Mouse (Mus musculus): ENCODE results near the gene Itpr3.

Gene Itpr3

DNA sequence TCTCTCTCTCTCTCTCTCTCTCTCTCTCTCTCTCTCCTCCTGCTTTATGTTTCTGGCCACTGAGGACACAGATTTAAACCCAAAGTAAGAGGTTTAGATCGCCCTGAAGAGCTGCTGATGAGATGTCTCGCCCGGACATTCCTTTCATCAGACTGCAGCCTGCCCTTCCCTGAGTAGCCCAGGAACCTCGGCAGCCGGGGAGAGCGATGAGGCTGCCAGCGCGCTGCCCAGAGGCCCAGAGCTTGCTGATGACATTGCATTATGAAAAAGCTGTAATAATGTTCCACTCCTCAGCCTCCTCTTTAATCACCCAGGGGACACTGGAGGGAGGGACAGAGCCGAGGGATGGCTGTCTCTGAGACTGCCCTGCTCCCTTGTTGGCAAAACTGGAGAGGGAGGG, 83.2 kb downstream of the Itpr3 start:
- no peak for DNase-seq (ENCODE audit: low spot score in 2 of 2)

DNA sequence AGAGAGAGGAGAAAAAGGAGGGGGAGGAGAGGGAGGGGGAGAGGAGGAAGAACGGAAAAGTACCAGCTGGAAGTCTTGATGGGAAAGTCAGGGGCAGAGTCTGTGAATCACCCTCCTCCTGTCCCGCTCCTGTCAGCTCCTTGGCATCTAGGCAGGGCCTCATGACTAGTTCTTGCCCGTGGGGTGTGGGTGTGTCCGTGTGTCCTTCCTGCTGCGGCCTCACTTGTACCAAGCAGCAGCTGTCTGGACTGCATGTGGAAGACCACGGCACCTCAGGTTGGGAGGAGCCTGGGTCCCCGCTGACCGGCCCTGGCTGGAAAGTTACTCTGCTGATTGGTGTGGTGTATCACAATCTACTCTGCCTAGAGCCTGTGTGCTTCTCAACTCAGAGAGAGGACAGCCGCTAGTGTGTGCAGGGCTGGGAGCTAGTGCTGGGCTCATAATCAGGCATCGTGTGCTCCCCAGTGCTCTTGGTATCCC, 84.9 kb downstream of the Itpr3 start:
- DNase-seq (ENCODE audit: low spot score in 2 of 2), result peak; percentile 49 to 55

- DNase-seq (ENCODE audit: low spot score in 2 of 2), result no peak
Measured at GRCm38 (mm10) chr17:27144152-27144551, 87.0 kb downstream of the Itpr3 start.

- DNase-seq (ENCODE audit: low spot score in 2 of 2), result no peak
Measured at GRCm38 (mm10) chr17:27146323-27146923, 89.3 kb downstream of the Itpr3 start.

GRCm38 (mm10) chr17:27150871-27151270, 93.8 kb downstream of the Itpr3 start:
- no peak for DNase-seq (ENCODE audit: low spot score in 2 of 2)

DNA sequence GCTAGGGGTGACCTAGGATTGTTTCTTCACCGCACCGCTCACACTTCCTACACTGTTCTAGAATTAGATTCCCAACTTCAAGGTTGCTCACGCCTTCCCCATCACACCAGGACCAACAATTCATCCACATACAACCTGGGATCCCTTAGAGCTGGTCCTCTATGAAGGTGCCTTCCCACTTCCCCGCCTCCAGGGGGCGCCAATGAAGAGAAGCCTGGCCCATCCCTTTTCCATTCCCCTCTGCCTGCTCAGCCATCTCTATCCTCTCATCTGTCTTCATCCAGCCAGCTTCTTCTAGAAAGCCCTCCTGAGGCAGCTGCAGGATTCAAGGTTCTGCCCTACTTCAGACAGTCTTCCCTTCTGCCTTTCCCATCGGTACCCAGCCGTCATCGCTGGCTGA, 94.3 kb downstream of the Itpr3 start:
- DNase-seq (ENCODE audit: low spot score in 2 of 2), result no peak

- DNase-seq (ENCODE audit: low spot score in 2 of 2), result no peak
Measured at GRCm38 (mm10) chr17:27152976-27153723, 96.0 kb downstream of the Itpr3 start.

DNA sequence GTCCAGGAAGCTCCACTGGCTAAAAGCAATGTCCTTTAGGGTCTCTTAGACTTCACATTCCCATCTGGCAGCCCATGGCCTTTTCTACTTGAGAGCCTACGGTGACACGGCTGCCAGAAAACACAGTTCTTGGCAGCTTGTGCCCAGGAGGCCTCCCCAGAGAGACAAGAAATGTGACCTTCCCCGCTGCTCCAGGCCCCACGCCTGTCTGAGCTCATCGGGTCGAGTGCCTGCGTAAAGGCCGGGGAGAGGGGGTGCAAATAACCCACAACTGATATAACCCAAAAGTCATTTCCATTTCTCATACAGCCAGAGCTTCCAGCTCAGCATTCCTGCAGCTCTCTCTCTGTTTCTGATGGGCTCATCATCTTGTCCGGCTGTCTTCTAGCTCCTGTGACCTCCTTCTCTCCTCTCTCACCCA, 96.7 kb downstream of the Itpr3 start:
- DNase-seq (ENCODE audit: low spot score in 2 of 2), result peak; percentile 72 to 83

DNA sequence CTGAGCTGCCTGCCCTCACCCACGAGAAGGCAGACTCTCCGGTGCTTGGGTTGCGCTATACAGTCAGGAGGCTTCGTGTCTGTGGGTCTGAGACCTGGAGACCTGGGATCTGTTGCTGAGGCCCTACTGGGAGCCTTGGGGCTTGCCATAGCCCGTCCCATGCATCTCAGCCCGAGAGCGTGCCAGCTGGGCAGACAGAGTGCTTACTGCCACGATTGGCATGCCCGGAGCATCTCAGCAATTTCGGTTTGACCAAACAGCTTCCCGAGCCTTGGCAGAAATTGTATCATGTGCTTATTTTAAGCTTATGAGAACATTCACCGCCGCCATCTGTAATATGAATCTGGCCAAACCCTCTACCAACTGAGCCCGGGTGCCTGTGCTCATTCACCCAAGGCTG, 97.2 kb downstream of the Itpr3 start:
- peak; percentile 61 to 79 for DNase-seq (ENCODE audit: low spot score in 2 of 2)

- DNase-seq (ENCODE audit: low spot score in 2 of 2), result no peak
Measured at GRCm38 (mm10) chr17:27154881-27155280, 97.8 kb downstream of the Itpr3 start.

- no peak for DNase-seq (ENCODE audit: low spot score in 2 of 2)
Measured at GRCm38 (mm10) chr17:27155752-27156151, 98.6 kb downstream of the Itpr3 start.

DNA sequence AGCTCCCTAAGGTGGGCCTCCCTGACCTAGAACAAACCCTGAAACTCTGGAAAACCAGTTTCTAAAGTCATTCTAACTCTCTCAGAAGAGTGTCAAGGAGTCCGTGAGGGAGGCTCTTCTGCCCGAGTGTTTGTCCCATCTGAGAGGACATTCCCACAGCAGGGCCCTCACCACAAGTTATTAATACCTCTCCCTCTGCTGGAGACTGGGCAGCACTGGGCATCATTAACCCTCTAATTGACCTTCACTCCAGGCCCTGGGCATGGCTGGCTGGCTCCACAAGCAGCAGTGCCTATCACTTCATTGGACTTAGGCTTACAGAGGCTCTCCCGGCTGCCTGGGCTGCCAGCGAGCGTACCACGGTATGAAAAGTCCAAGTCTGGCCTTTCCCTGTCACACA, 101.3 kb downstream of the Itpr3 start:
- DNase-seq (ENCODE audit: low spot score in 2 of 2), result peak; percentile 51 to 59

DNA sequence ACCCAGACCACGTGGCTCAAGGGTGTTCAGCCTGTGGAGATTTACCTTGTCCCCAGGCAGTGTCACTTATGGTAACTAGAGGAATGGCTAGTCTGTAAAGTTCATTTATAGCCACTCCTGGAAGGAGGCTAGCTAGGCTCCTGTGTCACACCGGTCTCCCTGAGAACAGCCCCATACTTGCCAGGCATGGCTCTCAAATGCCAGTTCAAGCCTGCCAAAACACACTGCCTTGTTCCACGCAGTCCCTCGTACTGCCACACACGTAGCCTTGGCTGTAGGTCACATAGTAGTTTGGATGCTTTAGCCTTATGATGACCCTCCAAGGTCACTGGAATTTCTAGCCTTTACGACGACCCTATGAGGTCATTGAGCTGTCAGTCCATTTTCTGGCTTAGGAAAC, 102.1 kb downstream of the Itpr3 start:
- DNase-seq (ENCODE audit: low spot score in 2 of 2), result no peak

DNA sequence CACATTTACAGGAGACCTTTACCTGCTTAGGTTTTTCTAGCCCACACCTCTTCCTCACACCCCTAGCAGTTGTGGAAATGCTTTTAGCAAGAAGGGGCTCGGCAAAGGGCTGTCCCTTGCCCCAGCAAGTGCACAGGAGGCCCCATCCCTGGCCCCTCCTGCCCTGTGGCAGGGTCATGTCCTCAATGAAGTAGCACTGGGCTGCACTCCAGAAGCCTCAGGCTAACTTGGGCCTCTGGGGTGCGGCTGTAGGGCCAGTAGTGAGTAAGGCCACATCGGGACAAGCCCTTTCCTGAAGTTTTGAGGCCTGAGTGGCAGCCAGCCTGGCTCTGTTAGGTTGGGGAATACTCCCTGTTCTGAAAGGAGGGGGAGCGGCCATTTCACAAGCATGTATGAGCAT, 103.8 kb downstream of the Itpr3 start:
- peak; percentile 74 to 85 for DNase-seq (ENCODE audit: low spot score in 2 of 2)

DNA sequence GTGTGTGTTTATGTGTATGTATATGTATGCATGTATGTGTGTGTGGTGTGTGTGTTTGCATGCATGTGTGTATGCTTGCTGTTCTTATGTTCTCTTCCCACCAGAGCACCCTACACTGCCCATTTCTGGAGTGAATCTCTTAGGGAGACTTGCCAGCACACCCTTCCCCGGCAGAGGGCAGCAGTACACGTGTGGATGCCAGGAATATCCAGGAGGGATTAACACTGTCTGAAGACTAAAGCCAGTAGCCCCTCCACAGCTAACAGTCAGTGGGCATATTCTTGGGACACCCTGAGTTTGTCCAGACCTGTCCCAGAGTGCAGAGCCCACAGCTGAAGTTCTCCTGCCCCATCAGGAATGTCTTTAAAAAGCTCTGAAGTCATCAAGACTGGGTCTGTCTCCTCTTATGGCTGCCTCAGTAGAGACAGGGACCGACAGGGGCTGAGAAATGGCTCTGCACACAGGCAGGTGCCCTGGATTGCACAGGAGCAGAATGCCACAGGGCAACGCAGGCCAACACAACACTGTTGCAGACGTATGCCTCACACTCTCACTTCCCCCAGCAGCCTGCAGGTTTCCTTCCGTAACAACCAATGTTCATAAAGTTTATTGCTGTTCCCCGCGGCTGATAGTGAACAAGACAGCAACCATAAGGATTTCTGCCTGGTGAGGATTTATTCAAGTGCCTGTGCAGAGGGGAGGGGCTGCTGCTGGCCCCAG, 108.1 kb downstream of the Itpr3 start:
- no peak for DNase-seq (ENCODE audit: low spot score in 2 of 2)

GRCm38 (mm10) chr17:27166901-27167300, 109.8 kb downstream of the Itpr3 start:
- DNase-seq (ENCODE audit: low spot score in 2 of 2), result no peak

GRCm38 (mm10) chr17:27167545-27167944, 110.4 kb downstream of the Itpr3 start, which contains the start of gene Ip6k3:
Gene Ip6k3, minus strand, starts transcription at chr17:27167795.
- no peak for DNase-seq (ENCODE audit: low spot score in 2 of 2)

- no peak for DNase-seq (ENCODE audit: low spot score in 2 of 2)
Measured at GRCm38 (mm10) chr17:27168569-27168968, 111.5 kb downstream of the Itpr3 start.

- no peak for DNase-seq (ENCODE audit: low spot score in 2 of 2)
Measured at GRCm38 (mm10) chr17:27169952-27170695, 113.0 kb downstream of the Itpr3 start.

GRCm38 (mm10) chr17:27171121-27171520, 114.0 kb downstream of the Itpr3 start:
- no peak for DNase-seq (ENCODE audit: low spot score in 2 of 2)
